Mouse (Mus musculus): ENCODE results near the gene Olfr1009. TPM values are rescaled to one million over a fixed set of nuclear protein-coding genes. Genes with fewer than 3 reads are reported as not detected.

The Olfr1009 gene
- not detected for polyA plus RNA-seq (2015; fragmentation: Illumina TruSeq; extraction: RNeasy Lipid Tissue Mini Kit (QIAGEN cat#74804); ENCODE audit: low read depth, low replicate concordance)

GRCm38 (mm10) chr2:85715119-85715518, at the start of gene Olfr1009:
TSS of gene Olfr1009 (plus strand) at chr2:85715419.

DNA sequence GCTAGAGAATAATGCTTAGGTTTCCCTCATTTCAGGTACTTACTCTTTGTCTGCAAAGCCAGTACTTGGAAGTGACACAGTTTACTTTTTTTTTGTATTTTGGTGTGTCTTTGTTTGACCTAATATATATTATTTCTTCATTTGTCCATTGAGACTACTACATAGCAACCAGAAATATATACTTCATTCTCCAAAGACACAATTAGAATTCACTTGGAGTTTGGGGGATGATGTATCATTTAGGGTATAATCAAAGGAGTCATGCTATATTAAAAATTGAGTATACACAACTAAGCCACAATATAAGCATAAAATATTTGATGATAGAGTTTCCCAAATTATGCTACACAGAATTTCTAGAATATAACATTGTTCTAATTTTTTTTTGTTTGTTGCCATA, 36.6 kb upstream of the Olfr1009 start, which contains the start of gene Olfr1006:
Gene Olfr1006, minus strand, starts transcription at position 101 of the 400 bp plus-strand sequence.

DNA sequence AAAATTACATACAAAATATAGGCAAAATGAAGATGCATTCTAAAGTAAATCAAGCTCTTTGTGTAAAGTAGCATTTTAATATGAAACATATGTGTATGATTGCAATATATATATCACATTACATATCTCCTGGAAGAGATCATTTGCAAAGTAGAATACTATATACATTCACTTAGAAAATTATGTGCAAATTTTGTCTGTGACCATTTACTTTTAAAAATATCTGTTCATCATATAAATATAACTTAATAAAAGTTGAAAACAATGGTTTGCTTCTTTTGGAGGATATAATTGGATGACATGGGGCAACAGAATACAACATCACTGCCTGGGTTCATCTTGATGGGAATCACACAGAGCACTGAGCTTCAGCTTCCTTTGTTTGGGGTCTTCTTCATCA, 26.1 kb upstream of the Olfr1009 start, which contains the start of gene Olfr1008:
Gene Olfr1008, plus strand, starts transcription at position 301 of the 400 bp plus-strand sequence.

DNA sequence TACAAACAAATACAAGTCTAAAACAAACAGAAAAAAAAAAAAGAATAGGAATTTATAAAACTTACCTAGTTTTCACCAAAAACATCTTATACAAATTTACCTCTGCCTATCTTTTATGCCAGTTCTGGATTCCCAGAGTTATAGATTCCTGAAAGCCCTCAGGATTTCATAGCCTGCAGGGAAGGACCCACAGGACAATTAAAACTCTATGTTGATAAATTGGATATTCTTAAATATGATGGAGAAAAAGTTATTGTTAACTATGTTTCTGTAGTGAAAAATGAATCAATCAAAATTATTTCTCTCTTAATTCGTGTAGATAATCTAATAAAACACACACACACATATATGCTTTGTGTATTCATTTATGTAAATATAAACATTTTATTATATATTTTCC, 47.4 kb downstream of the Olfr1009 start, which contains the start of gene Olfr1012:
Gene Olfr1012, minus strand, starts transcription at position 101 of the 400 bp plus-strand sequence.

DNA sequence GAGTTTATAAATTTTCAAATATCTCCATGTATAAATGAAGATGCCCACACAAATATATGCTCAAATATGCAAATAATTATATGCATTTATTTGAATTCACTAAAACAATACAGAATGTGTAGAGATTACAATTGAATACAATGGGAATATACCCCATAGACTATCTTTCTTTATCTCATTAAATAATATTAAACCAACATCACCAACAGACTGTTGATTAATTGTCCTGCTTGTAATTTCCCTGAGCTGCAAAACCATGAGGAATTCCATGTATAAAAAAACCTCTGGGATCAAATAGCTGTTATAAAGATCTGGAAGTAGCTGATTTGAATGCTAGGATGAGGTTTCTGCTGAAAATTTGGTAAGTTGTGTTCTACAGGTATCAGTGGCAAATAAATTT, 51.6 kb downstream of the Olfr1009 start, which contains the start of gene Olfr1013:
Gene Olfr1013, plus strand, starts transcription at position 301 of the 400 bp plus-strand sequence.

DNA sequence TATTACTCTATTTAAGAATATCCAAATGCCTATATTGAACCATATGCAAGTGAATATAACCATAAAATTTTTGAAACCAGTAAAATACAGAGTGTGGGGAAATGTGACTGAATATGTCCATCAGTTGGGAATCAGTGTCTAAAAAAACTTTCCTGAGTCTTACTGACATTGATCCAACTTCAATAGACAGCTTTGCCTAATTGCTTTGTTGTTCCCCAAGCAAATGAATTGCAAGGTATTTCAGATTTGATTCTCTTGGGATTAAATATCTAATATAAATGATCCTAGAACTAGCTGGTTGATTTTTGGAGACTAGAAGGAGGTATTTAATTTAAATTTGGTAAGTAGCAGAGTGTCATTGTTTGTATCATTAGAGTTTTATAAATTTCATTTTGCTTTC, 57.2 kb downstream of the Olfr1009 start, which contains the start of gene Olfr1014:
Gene Olfr1014, plus strand, starts transcription at position 301 of the 400 bp plus-strand sequence.

Other genes starting within 250 kb of the Olfr1009 start
- 0.19 TPM for gene 4833423E24Rik, start 196.4 kb upstream of the Olfr1009 start, polyA plus RNA-seq (2015; fragmentation: Illumina TruSeq; extraction: RNeasy Lipid Tissue Mini Kit (QIAGEN cat#74804); ENCODE audit: low read depth, low replicate concordance)
- gene Olfr996, start 136.2 kb upstream of the Olfr1009 start, polyA plus RNA-seq (2015; fragmentation: Illumina TruSeq; extraction: RNeasy Lipid Tissue Mini Kit (QIAGEN cat#74804); ENCODE audit: low read depth, low replicate concordance) = not detected
- gene Olfr998, start 126.5 kb upstream of the Olfr1009 start, polyA plus RNA-seq (2015; fragmentation: Illumina TruSeq; extraction: RNeasy Lipid Tissue Mini Kit (QIAGEN cat#74804); ENCODE audit: low read depth, low replicate concordance) = not detected
- gene Olfr1000, start 103.5 kb upstream of the Olfr1009 start, polyA plus RNA-seq (2015; fragmentation: Illumina TruSeq; extraction: RNeasy Lipid Tissue Mini Kit (QIAGEN cat#74804); ENCODE audit: low read depth, low replicate concordance) = not detected
- not detected for gene Olfr1002, start 64.7 kb upstream of the Olfr1009 start, polyA plus RNA-seq (2015; fragmentation: Illumina TruSeq; extraction: RNeasy Lipid Tissue Mini Kit (QIAGEN cat#74804); ENCODE audit: low read depth, low replicate concordance)
- gene Olfr154, start 51.0 kb upstream of the Olfr1009 start, polyA plus RNA-seq (2015; fragmentation: Illumina TruSeq; extraction: RNeasy Lipid Tissue Mini Kit (QIAGEN cat#74804); ENCODE audit: low read depth, low replicate concordance) = not detected
- not detected for gene Olfr1006, start 36.7 kb upstream of the Olfr1009 start, polyA plus RNA-seq (2015; fragmentation: Illumina TruSeq; extraction: RNeasy Lipid Tissue Mini Kit (QIAGEN cat#74804); ENCODE audit: low read depth, low replicate concordance)
- gene Olfr1008, start 26.0 kb upstream of the Olfr1009 start, polyA plus RNA-seq (2015; fragmentation: Illumina TruSeq; extraction: RNeasy Lipid Tissue Mini Kit (QIAGEN cat#74804); ENCODE audit: low read depth, low replicate concordance) = not detected
- gene Olfr1012, start 47.3 kb downstream of the Olfr1009 start, polyA plus RNA-seq (2015; fragmentation: Illumina TruSeq; extraction: RNeasy Lipid Tissue Mini Kit (QIAGEN cat#74804); ENCODE audit: low read depth, low replicate concordance) = not detected
- not detected for gene Olfr1013, start 51.7 kb downstream of the Olfr1009 start, polyA plus RNA-seq (2015; fragmentation: Illumina TruSeq; extraction: RNeasy Lipid Tissue Mini Kit (QIAGEN cat#74804); ENCODE audit: low read depth, low replicate concordance)
- gene Olfr1014, start 57.3 kb downstream of the Olfr1009 start, polyA plus RNA-seq (2015; fragmentation: Illumina TruSeq; extraction: RNeasy Lipid Tissue Mini Kit (QIAGEN cat#74804); ENCODE audit: low read depth, low replicate concordance) = not detected
- not detected for gene Olfr1015, start 66.6 kb downstream of the Olfr1009 start, polyA plus RNA-seq (2015; fragmentation: Illumina TruSeq; extraction: RNeasy Lipid Tissue Mini Kit (QIAGEN cat#74804); ENCODE audit: low read depth, low replicate concordance)
- not detected for gene Olfr1016, start 87.1 kb downstream of the Olfr1009 start, polyA plus RNA-seq (2015; fragmentation: Illumina TruSeq; extraction: RNeasy Lipid Tissue Mini Kit (QIAGEN cat#74804); ENCODE audit: low read depth, low replicate concordance)
- not detected for gene Olfr1018, start 103.1 kb downstream of the Olfr1009 start, polyA plus RNA-seq (2015; fragmentation: Illumina TruSeq; extraction: RNeasy Lipid Tissue Mini Kit (QIAGEN cat#74804); ENCODE audit: low read depth, low replicate concordance)
- gene Olfr1019, start 130.1 kb downstream of the Olfr1009 start, polyA plus RNA-seq (2015; fragmentation: Illumina TruSeq; extraction: RNeasy Lipid Tissue Mini Kit (QIAGEN cat#74804); ENCODE audit: low read depth, low replicate concordance) = not detected
- not detected for gene Olfr1020, start 131.6 kb downstream of the Olfr1009 start, polyA plus RNA-seq (2015; fragmentation: Illumina TruSeq; extraction: RNeasy Lipid Tissue Mini Kit (QIAGEN cat#74804); ENCODE audit: low read depth, low replicate concordance)
- gene Olfr1022, start 153.2 kb downstream of the Olfr1009 start, polyA plus RNA-seq (2015; fragmentation: Illumina TruSeq; extraction: RNeasy Lipid Tissue Mini Kit (QIAGEN cat#74804); ENCODE audit: low read depth, low replicate concordance) = not detected
- not detected for gene Olfr1023, start 170.2 kb downstream of the Olfr1009 start, polyA plus RNA-seq (2015; fragmentation: Illumina TruSeq; extraction: RNeasy Lipid Tissue Mini Kit (QIAGEN cat#74804); ENCODE audit: low read depth, low replicate concordance)
- gene Olfr1024, start 189.6 kb downstream of the Olfr1009 start, polyA plus RNA-seq (2015; fragmentation: Illumina TruSeq; extraction: RNeasy Lipid Tissue Mini Kit (QIAGEN cat#74804); ENCODE audit: low read depth, low replicate concordance) = not detected
- not detected for gene Olfr1025-ps1, start 199.8 kb downstream of the Olfr1009 start, polyA plus RNA-seq (2015; fragmentation: Illumina TruSeq; extraction: RNeasy Lipid Tissue Mini Kit (QIAGEN cat#74804); ENCODE audit: low read depth, low replicate concordance)
- gene Olfr1026, start 206.1 kb downstream of the Olfr1009 start, polyA plus RNA-seq (2015; fragmentation: Illumina TruSeq; extraction: RNeasy Lipid Tissue Mini Kit (QIAGEN cat#74804); ENCODE audit: low read depth, low replicate concordance) = not detected
- gene Olfr1028, start 235.0 kb downstream of the Olfr1009 start, polyA plus RNA-seq (2015; fragmentation: Illumina TruSeq; extraction: RNeasy Lipid Tissue Mini Kit (QIAGEN cat#74804); ENCODE audit: low read depth, low replicate concordance) = not detected